Mouse (Mus musculus): ENCODE results near the gene Inha.

The Inha gene

DNA sequence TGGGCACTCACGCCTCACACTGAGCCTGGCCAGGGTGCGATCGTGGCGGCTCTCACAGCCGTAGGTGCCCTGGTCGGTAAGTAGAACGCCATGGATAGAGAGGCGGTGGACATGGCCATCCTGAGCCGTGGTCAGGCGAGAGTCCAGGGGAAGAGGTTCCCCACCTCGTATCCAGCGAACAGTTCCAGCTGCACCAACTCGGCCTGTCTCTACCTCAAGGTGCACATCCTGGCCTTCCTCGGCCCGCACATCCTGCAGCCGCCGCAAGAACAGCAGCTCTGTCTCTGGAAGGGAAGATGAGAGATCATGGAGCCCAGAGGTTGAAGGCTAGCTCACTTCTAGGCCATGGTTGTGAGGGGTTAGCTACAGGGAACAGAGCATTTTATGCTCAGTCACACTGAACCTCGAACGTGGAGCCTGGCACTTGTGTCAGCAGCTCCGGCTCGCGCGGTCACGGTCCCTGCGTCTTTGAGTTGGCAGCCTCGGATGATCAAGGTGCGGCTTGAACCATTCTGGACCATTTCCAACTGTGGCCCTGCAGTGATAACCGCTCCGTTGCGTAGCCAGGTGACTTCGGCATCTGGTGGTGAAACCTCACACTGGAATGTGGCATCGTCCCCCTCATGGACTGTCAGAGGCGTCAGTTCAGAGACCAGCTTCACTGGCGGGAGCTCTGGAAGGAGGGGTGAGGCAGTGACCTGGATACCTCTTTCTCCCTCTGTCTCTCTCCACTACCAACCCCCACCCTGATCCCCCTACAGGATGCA is 15.9 kb upstream of the Inha start:
- no peak for DNase-seq

DNA sequence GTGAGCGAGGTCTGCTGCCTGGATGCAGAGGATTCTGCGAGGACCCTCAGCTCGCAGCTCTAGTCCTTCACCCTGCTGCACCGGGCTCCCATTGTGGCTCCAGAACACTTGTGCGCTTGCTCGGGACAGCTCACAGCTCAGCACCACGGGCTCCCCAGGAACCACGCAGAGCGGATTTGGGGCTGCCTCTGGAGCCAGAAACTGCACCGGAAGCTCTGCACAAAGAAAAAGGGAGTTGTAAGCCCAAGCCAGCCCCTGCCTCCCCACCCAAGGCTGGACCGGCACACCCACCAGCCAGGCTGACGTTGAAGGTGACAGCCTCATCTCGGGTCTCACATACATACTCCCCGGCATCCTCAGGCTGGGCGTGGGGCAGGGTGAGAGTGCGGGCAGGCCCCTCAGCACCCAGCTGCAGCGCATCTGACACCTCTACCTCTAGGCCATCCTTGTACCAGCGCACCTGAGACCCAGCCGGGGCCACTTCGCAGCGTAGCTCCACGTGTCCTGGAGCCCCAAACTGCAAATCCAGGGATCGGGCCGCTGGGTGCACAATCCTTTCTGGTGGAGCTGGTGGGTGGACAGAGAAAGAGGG is 14.2 kb upstream of the Inha start:
- DNase-seq, result no peak

DNA sequence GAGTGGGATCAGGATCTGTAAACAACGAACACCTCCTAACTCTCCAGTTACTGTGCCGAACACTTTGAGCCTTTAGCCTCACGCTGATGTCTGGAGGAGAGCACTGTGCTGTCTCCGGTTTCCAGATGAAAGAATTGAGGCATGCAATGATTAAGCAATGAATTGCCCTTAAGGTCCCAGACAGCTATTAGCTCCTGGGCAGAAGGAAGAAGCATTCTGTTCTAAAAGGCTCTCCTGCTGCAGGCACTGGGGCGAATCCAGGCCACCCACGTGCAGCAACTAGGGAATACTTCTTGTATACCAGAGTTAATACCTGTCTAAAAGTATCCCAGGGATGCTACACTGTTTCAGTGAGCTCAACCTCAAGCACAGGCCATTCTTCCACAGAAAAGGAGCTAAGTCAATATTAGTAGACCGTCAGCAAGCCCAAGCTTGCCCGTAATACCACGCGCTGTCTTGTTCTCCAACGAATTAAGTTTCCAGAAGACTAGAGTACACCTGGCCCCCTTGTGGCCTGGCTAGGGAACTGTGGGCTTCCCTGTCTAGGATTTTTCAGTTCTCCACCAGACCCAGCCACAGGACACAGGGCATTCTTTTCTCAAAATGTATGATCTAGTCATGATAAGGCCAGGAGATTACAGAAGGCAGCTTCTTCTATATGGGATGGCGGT is 11.9 kb upstream of the Inha start:
- peak; percentile 18 for DNase-seq

DNA sequence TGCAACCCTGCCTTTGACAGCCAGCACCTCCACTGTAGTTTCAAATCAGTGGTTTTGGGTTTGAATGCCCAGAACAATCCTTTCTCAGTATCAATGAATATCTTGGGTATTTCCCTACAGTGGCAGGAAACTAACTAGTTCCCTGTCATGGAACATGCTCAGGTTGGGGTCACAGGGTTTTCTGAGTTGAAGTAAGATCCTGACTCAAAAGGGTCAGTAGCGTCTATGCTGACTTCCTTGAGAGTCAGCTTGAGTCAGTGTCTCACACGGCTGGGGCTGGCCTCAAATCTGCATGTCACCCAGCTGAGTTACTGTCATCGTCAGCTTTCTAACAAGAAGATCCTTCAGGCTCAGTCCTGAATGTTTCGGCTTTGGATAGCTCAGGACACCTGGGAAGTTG is 8.0 kb upstream of the Inha start:
- DNase-seq, result no peak

DNA sequence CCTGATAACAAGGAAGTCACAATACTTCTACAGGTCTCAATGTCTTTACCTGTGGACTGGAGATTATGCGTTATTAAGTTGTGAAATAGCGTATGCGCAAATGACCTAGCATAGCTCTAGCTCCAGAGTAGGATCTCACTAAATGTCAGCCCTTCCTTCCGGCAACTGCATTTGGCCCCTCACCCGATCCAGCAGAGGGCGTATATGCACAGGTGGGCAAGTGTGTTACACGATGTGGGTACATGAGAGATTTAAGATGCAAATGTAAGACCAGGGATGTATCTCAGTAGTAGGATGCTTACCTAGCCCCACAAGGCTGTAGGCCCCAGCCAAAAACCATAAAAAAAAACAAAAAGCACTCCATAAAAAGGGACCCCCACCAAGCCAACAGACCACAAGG is 7.4 kb upstream of the Inha start:
- no peak for DNase-seq

DNA sequence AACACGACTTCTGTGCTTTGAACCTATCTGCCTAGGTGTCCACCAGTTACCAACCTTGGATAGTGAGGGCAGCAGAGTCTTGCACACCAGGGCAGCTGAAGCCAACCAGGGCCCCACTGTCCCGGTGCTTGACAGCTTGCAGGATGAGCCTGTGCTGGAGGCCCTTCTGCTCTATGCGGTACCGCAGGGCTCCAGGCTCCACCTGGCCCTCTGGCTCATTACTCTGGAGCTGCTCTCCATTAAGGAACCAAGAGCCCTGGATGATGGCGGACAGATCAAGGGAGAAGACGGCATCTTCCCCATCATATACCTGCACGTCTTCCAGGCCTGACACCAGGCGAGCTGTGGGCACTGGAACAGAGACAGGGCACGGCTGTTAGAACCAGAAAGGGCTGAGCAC is 5.0 kb upstream of the Inha start:
- no peak for DNase-seq

DNA sequence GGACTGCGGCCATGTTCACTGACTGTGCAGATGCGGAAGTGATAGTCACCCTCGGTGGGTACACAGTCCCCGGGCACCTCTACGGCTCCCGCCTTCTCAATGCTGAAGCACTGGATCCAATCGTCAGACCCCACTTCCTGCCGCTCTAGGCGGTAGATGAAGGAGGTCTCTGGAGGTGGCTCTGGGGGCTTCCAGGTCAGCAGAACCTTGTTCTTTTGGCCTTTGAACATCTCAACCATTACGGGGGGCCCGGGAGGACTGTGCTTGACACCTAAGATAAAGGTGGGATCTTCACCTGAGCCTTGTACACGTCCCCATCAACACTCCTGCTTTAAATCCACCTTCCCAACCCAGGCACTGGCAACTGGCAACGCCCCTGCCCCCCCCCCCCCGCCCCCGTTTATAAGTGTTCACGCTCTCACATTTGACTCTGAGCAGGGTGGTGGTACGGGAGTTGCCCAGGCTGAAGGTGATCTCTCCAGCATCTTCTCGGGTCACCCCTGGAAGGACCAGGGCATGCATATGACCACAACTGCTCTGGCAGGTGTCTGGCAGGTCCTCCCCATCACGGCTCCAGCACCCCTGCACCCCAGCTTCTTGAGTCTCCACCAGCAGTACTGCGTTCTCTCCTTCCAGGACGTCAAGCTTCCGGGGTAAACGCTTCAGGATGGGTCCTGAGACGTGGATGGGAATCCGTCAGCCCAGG is 3.8 kb upstream of the Inha start:
- no peak for DNase-seq

DNA sequence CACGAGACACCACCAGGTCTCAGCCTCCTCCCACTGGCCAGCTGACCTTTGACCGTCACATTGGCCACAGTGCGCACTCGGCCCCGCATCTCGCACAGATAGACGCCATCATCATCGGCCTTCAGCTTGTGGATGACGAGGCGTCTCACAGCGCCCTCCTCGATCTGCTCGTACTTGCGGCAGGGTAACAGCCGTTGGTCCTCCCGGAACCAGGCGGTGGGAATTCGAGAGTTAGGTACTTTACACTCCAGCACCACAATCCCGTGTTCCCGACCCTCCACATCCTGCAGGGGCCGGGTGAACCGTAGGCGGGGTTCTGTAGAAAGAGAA is 3.3 kb upstream of the Inha start:
- no peak for DNase-seq

DNA sequence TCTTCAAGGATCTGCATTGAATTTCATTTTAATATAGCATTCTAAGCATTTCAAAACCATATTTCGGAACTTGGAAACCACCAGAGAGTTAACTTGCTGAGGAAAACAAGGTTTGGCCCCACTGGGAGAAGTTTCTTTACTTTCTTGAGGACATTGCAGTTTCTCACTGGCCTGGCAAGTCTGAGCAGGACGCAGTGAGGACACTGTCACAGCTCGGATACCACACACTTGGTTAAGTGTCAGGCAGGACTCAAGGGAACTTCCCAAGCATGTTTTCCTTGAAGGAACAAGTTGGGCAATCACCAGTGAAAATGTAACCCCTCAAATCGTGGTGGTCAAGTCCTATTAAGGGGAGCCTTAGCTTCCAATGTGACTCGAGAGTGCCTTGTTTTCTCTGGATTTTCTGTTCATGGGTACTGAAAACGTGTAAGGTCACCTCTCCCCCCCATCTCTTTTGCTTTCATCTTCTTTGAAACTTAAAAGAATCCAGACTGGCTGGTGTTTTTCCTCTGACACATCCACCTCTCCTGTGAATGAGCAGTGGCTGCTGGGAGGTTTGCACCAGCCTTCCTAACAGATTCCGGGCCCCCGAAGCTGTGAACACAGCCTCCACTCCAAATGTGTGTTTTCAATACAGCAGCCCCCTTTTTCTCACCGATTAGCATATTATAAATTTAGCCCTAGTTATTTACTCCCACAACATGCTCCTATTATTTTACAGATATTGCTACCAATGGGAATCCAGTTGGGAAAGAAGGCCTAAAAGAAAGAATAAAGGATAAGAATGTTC is 2.4 kb upstream of the Inha start:
- no peak for DNase-seq

DNA sequence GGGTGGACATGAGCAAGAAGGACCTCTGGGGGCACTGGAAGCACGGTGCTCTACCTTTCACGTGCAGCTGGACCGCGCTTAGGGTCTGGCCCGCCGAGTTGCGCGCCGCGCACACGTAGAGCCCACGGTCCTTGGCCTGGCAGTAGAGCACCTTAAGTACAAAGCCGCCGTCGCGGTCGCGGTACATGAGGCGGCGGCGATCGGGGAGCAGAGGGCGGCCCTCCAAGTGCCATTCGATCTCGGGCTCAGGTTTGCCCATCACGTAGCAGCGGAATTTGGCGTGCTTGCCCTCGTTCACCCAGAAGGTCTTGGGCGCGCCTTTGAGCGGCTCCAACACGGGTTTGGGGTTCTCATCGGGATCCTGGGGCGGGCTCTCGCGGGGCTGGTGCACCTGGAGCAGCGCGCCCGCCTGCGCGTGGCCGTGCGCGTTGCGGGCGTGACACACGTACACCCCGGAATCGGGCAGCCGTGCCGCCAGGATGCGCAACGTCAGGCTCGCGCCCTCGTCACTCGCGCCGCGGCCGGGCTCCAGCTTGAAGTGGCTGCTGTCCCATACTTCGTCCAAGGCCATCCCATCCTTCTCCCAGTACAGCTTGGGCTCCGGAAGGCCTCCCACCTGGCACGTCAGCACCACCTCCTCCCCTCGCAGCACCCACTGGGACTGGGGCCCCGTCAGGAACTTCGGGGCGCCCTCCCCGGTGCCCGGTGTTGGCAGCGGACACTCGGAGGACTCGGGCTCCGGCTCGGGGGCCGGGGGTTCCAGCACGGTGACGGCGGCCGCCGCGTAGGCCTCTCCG is 1.5 kb upstream of the Inha start:
- peak; percentile 21 for DNase-seq

DNA sequence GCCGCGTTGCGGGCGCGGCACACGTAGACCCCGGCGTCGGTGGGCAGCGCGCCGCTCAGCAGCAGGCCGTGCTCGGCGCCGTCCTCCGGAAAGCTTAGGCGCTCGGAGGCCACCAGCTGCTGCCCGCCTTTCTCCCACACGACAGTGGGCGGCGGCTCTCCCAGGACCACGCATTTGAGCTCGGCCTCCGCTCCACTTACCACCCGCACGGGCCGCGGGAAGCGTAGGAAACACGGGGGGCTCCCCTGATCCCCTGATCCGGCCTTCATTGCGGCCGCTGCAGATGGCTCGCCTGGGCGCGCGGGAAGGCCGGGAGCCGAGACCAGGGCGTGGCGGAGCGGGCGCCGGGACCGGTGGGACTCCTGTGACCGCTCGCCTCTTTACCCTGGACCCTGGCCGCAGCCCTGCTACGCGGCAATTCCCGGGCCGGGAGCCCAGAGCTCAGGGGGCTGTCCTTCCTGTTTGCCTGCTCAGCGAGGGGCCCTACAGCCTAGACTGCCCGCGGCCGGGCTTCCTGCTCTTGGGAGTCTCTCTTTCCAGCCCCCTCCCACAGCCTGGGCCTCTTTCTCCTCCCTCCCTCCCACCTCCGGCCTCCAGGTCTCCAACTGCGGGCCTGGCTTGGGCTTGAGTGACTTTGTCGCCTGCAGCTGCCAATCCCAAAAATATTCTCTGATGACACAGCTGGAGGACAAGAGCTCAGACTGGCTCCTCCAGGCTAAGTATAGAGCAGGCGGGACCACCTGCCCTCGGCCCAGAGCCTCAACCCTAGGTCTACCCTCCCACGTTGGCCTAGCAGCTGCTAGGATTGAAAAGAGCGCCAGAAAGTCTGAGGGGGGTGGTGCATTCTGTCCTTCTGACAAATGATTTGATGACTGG is 683 bp upstream of the Inha start, which contains the start of gene Obsl1:
Obsl1 (minus strand) TSS at position 497 of the 876 bp plus-strand sequence.
- DNase-seq, result peak; percentile 23

DNA sequence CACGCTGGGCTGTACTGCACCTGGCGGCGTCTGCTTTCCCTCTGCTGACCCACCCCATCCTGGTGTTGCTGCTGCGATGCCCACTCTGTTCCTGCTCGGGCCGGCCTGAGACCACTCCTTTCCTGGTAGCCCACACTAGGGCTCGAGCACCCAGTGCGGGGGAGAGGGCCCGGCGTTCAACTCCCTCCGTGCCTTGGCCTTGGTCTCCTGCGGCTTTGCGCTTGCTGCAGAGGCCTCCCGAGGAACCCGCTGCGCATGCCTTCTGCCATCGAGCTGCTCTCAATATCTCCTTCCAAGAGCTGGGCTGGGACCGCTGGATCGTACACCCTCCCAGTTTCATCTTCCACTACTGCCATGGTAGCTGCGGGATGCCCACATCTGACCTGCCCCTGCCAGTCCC is 2.7 kb downstream of the Inha start:
- no peak for DNase-seq

DNA sequence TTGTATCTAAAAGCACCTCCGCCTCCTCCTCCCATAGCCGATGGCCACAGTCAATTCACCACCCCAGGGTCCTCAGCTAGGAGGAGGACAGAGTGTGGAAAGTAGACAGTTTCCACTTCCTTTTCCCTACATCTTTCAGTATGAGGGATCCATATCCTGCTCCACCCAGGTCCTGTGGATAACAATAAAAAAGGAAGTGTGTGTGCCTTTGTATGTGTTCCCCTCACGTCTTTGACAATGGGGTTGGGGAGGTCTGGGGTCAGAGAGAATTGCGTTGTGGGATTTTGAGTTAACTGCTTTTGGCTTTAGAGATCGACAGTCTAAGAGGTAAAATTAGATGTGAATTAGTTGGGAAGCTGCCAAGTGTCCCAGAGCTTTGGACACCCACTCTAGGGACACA is 3.3 kb downstream of the Inha start:
- DNase-seq, result no peak

DNA sequence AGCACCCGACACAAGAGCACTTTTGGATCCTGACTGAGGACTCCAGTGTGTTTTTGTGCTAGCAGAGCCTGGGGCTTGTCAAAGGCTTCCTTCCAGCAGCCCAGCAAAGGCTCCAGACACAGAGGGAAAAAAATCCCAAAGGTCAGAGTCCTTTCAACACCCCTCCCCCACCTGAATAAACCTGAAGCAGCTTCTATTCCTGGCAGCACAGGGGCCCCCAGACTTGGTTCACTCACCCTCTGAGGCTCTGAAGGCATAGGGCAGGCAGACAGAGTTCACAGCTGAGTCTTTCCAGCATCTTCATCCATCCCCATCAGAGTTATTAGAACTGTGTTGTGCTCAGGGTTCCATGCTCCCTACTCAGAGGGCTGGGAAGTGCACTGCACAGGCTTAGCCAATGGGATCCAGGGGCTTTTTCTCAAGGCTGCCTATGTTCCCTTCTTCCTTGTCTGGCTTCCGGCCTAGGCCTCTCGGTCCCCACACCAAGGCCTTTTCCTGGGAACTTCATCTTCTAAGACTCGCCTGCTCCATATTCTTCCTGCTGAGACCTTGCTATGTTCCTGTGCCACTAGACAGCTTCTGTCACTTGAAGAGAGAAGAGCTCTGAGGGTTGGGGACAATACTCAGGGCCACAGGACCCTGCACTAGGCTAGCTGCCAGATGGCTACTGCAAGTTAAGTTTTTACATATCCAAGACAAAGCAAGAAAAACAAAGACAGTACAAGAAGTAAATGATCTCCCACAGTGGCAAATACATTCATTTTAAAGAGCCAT is 4.7 kb downstream of the Inha start:
- no peak for DNase-seq

DNA sequence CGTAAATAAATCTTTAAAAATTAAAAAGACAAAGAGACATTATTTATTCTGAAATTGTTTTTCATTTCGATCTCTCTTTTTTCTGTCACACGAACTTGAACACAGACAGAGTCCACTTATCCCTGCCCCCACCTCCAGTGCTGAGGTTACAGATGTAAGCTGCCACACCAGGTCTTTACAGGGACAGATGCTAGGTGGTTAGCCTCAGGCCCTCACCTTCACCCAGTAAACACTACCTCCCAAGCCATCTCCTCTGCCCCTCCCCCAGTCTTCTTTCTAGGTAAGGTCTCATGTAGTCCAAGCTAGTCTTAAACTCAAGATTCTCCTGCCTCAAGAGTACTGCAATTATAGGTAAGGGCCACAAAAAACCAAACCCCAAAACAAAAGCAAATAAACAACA is 5.7 kb downstream of the Inha start:
- DNase-seq, result no peak

DNA sequence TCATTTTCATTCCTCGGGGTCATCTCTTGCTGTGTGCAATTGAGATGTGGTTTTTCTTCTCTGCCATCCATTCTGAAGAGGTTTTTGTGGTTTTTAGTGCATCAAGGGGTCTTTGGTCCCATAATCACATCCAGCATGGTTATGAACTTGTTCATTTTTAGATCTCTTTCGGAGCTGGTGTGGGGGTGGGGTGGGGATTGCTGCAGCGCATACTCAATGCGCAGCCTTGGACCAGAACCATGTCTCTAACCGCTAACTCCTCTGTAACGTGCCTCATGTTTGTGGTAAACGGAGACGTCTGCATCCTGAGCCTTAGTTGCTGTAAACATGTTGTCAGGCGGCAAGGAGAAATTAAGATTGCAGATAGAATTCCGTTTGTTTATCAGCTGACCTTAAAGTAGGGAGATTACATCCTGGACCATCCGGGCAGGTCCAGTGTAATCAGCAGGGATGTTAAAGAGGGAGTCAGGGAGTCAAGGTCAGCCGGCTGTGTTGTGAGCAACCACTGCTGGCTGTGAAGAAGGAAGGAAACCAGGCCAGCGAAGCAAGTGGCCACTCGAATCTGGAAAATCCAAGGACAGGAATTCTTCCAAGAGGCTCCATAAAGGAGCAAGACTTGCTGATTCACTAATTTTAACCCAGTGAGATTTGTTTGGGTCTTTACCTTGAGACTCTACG is 10.0 kb downstream of the Inha start:
- no peak for DNase-seq

DNA sequence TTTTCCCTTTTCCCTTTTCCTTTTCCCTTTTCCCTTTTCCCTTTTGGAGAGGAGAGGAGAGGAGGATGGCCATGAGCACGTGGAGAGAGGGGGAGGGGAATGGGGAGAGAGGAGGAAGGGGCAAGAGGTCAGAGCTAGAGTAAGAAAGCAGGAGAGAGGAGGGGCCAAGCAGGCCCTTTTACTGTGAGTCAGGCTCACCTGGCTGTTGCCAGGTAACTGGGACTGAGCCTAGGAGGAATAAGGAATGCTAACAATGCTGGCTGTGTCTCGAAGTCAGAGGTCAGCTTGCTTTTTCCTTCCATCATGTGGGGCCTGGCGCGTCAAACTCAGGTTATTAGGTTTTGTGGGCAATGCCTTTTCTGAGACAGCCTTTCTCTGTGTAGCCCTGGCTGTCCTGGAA is 11.1 kb downstream of the Inha start:
- DNase-seq, result peak; percentile 21

DNA sequence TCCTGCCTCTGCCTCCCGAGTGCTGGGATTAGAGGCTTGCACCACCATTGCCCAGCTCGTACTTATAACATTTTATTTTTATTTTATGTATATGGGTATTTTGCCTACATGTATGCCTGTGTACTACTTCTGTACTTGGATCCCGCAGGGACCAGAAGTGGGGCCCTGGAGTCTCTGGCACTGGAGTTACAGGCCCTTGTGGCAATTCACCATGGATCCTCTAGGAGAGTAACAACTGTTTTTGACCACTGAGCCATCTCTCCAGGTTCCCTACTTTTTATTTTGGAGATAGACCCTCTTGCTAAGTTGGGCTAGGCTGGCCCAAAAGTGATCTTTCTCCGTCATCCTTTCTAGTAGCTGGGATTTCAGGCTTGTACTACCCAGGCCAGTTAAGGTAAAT is 11.6 kb downstream of the Inha start:
- no peak for DNase-seq

DNA sequence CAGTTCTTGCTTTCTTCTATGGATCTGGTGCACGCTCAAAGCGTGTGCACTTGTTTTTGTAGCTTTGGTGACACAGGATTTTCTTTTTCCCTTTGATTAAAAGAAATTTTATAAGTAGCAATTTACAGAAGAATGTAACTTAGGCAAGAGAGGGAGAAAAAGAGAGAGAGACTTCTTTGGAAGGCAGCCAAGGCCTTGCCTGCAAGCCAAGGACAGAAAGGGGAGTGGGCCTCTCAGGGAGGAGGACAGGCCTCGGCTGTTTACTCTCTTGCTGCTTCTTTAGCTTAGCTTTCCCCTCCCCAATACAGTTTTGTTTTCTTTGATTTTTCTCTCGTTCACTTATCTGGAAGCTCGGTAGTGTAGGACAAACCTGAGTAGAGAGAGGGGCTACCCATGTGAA is 12.7 kb downstream of the Inha start:
- DNase-seq, result no peak

Measured in kidney, adult 11 months (tissue).